Mouse (Mus musculus): ENCODE results near the gene Pcare. TPM values are rescaled to one million over a fixed set of nuclear protein-coding genes. Genes with fewer than 3 reads are reported as not detected.

The Pcare gene
- polyA plus RNA-seq, 1 experiment: not detected

- Histone ChIP-seq H3K4me3 (ENCODE audit: insufficient read depth, low read depth, low read length) (no peak overlapping the region), H3K27ac (replicated peaks; ENCODE audit: low read depth, low read length) (no peak overlapping the region), H3K4me1 (ENCODE audit: control insufficient read depth, insufficient read depth, insufficient read length, low read length) (no peaks in the 10 kb centered on the region)
Measured at GRCm38 (mm10) chr17:71705113-71705512, 47.6 kb downstream of the Pcare start.

DNA sequence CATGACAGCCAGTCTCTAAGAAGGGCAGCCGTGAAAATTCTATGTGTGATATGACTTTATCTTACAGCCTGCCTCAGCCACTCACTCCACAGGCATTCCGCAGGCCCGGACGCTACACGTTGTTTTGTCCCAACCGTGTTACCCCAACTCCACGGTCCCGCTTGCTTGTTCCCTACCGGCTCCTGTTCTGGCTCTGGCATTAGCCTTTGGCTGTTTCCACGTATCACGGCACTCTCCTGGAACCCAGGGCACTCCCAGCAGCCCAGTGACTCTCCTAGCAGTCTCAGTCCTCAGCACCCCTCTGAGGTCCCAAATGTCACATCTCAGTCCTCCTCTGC, 54.1 kb downstream of the Pcare start:
- Histone ChIP-seq H3K27ac (replicated peaks; ENCODE audit: low read depth, low read length) (no peak overlapping the region), H3K4me1 (ENCODE audit: control insufficient read depth, insufficient read depth, insufficient read length, low read length) (no peaks in the 10 kb centered on the region), H3K4me3 (ENCODE audit: insufficient read depth, low read depth, low read length) (no peak overlapping the region)

- Histone ChIP-seq H3K27ac (replicated peaks; ENCODE audit: low read depth, low read length) (no peak overlapping the region), H3K4me1 (ENCODE audit: control insufficient read depth, insufficient read depth, insufficient read length, low read length) (no peaks in the 10 kb centered on the region), H3K4me3 (ENCODE audit: insufficient read depth, low read depth, low read length) (no peak overlapping the region)
Measured at GRCm38 (mm10) chr17:71697896-71698618, 54.6 kb downstream of the Pcare start.

- Histone ChIP-seq H3K27ac (replicated peaks; ENCODE audit: low read depth, low read length) (no peak overlapping the region), H3K4me3 (ENCODE audit: insufficient read depth, low read depth, low read length) (no peak overlapping the region)
Measured at GRCm38 (mm10) chr17:71696396-71696795, 56.3 kb downstream of the Pcare start.

DNA sequence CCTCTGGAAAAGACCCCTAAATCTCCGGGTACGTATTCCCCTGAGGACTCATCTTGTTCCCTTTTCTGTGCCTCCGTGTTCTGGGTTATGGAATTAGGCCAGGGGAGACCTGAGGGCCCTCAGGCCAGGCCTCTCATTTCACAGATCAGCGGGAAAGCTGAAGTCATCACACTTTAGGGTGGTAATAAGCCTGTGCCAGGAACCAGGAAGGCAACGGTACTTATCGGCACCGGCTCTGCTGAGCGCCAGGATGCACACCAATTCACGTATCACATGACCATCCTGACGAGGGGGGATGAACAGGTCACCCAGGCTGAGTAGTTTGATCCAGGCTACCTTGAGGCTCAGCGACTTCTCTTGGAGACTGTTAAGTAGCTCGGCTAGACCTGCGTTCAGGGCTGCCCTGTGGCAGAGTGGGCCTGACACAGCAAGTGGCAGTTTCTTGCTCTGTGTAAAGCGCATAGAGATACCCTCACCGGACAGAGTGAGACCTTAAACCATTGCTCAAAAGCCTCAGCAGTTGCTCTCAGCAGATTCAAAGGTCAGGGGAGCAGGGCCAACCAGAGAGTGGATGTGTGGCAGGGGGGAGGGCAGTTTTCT, 56.9 kb downstream of the Pcare start:
- Histone ChIP-seq H3K4me3 (ENCODE audit: insufficient read depth, low read depth, low read length) (no peak overlapping the region), H3K4me1 (ENCODE audit: control insufficient read depth, insufficient read depth, insufficient read length, low read length) (no peaks in the 10 kb centered on the region), H3K27ac (replicated peaks; ENCODE audit: low read depth, low read length) (no peak overlapping the region)

More at GRCm38 (mm10) chr17:71696396-71696795, 56.3 kb downstream of the Pcare start:
- no peaks in the 10 kb centered on the region for H3K4me1 ChIP-seq (ENCODE audit: control insufficient read depth, insufficient read depth, insufficient read length, low read length)

GRCm38 (mm10) chr17:71695151-71695550, 57.5 kb downstream of the Pcare start:
- Histone ChIP-seq H3K4me1 (ENCODE audit: control insufficient read depth, insufficient read depth, insufficient read length, low read length) (no peaks in the 10 kb centered on the region), H3K4me3 (ENCODE audit: insufficient read depth, low read depth, low read length) (no peak overlapping the region), H3K27ac (replicated peaks; ENCODE audit: low read depth, low read length) (no peak overlapping the region)

- H3K4me1 ChIP-seq (ENCODE audit: control insufficient read depth, insufficient read depth, insufficient read length, low read length): no peaks in the 10 kb centered on the region
- H3K27ac ChIP-seq (replicated peaks; ENCODE audit: low read depth, low read length): no peak overlapping the region
- H3K4me3 ChIP-seq (ENCODE audit: insufficient read depth, low read depth, low read length): no peak overlapping the region
Measured at GRCm38 (mm10) chr17:71693780-71694179, 58.9 kb downstream of the Pcare start.

Other genes with a start within 250 kb of the Pcare start
- gene Ndc80, start 226.0 kb downstream of the Pcare start, polyA plus RNA-seq (2012; ENCODE audit: insufficient read depth, insufficient read length, missing spikeins): not detected in 2 replicates
- not detected in 2 replicates for gene Spdya, start 200.8 kb downstream of the Pcare start, polyA plus RNA-seq (2012; ENCODE audit: insufficient read depth, insufficient read length, missing spikeins)
- 11.9 and 16.5 TPM in 2 replicates for gene Wdr43, start 137.0 kb downstream of the Pcare start, polyA plus RNA-seq (2012; ENCODE audit: insufficient read depth, insufficient read length, missing spikeins)
- not detected in 2 replicates for gene Togaram2, start 79.6 kb downstream of the Pcare start, polyA plus RNA-seq (2012; ENCODE audit: insufficient read depth, insufficient read length, missing spikeins)
- gene Clip4, start 15.6 kb upstream of the Pcare start, polyA plus RNA-seq (2012; ENCODE audit: insufficient read depth, insufficient read length, missing spikeins): 4.0 and 4.5 TPM in 2 replicates